Mouse (Mus musculus) megakaryocyte, embryonic 14.5 days (primary cell): Measurements from ENCODE around the gene Znfx1.

Experiments used
- FLI1 ChIP-seq: IDR thresholded peaks from 2 replicates; pipeline ENCODE4 v1.6.1; 2012; ENCODE audit warnings: low read length, inconsistent platforms, mixed read lengths
- GATA1 ChIP-seq: IDR thresholded peaks from 3 replicates; pipeline ENCODE4 v1.6.1; 2012; ENCODE audit warnings: mixed read lengths, low read length, inconsistent platforms, borderline replicate concordance

GRCm38 (mm10) chr2:167103546-167103945, 40.7 kb upstream of the Znfx1 start:
- no peak for TF ChIP-seq GATA1
- TF ChIP-seq FLI1, result no peak
